Mouse (Mus musculus): ENCODE data around the gene Cadm4. TPM values are rescaled to one million over a fixed set of nuclear protein-coding genes. Genes with fewer than 3 reads are reported as not detected.

Gene Cadm4
- polyA plus RNA-seq, 1 experiment from 2014 or later, result not detected

GRCm38 (mm10) chr7:24457726-24458370, 24.0 kb upstream of the Cadm4 start:
- H3K79me2 ChIP-seq (ENCODE audit: inconsistent target), result no peaks in the 10 kb centered on the region
- 25% methylated on average over 10 of the region's 10 CpGs for WGBS (ENCODE audit: missing documents)
- H3K4me3 ChIP-seq (ENCODE audit: inconsistent target), result no peak overlapping the region
- peak overlapping the region; percentile 60 for H3K27ac ChIP-seq
- H3K36me3 ChIP-seq (ENCODE audit: inconsistent target), result no peaks in the 10 kb centered on the region

- WGBS (ENCODE audit: missing documents), result 78% methylated on average over 5 of the region's 5 CpGs
- H3K27ac ChIP-seq, result peak overlapping the region; percentile 65
Measured at GRCm38 (mm10) chr7:24459440-24459839, 22.4 kb upstream of the Cadm4 start.

DNA sequence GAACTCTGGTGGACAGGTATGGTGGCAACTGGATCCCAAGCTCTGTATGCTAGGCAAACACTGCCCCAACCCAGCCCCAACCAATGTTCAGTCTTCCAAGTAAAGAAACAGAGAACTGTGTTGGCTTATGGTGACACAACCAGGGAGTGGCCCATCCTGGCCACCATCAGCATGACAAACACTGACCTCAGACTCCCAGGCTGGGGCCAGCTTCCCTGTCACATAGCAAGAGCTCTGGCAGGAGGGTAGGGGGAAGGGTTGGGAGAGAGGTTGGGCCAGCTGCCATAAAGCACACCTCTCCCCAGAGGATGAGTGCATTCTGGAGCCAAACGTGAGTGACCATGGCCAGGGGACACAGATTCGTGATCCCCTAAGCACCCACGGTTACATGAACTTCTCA, 22.0 kb upstream of the Cadm4 start:
- Histone ChIP-seq H3K36me3 (ENCODE audit: inconsistent target) (no peaks in the 10 kb centered on the region), H3K79me2 (ENCODE audit: inconsistent target) (peaks cover 19% of the 10 kb centered on the region), H3K27ac (peak overlapping the region; percentile 65), H3K4me3 (ENCODE audit: inconsistent target) (no peak overlapping the region)
- 75% methylated on average over 3 of the region's 3 CpGs for WGBS (ENCODE audit: missing documents)

More at GRCm38 (mm10) chr7:24459440-24459839, 22.4 kb upstream of the Cadm4 start:
- H3K79me2 ChIP-seq (ENCODE audit: inconsistent target), result peaks cover 15% of the 10 kb centered on the region
- H3K4me3 ChIP-seq (ENCODE audit: inconsistent target), result no peak overlapping the region
- no peaks in the 10 kb centered on the region for H3K36me3 ChIP-seq (ENCODE audit: inconsistent target)

DNA sequence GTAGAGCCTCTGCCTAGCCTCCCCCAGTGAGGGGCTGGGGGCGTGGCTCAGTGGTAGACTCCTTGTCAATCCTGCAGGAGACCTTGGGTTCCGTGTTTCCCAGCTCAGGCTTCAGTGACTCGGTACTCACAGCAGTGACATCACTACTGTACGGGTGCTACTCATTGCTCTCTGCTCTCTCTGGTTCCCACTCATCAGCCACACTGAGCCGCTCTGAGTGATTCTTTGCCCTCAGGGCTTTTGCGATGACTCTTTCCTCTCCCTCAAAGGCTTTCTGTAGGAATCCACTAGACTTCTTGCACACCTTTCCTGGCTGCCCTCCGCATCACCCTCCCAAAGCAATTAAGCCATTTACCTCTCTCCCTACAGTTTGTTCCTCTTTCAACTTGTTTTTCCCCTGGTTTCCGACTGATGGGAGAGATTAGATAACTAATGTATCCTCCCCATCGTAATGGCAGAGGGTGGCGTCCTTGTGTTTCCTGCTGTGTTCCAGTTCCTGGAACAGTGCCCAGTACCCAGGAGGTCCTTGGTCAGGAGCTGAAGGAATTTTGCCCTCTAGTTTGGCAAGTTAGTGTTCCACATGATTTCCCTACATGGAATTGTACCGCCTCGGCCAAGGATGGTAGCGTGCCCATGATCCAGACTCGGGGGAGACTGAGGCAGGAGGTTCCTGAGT, 20.3 kb upstream of the Cadm4 start:
- Histone ChIP-seq H3K36me3 (ENCODE audit: inconsistent target) (0 out of 2 replicates have a peak, but pooled peaks cover 6% of the 10 kb centered on the region), H3K79me2 (ENCODE audit: inconsistent target) (peaks cover 35% of the 10 kb centered on the region), H3K4me3 (ENCODE audit: inconsistent target) (no peak overlapping the region), H3K27ac (peak overlapping the region; percentile 57)
- 28% methylated on average over 14 of the region's 14 CpGs for WGBS (ENCODE audit: missing documents)

DNA sequence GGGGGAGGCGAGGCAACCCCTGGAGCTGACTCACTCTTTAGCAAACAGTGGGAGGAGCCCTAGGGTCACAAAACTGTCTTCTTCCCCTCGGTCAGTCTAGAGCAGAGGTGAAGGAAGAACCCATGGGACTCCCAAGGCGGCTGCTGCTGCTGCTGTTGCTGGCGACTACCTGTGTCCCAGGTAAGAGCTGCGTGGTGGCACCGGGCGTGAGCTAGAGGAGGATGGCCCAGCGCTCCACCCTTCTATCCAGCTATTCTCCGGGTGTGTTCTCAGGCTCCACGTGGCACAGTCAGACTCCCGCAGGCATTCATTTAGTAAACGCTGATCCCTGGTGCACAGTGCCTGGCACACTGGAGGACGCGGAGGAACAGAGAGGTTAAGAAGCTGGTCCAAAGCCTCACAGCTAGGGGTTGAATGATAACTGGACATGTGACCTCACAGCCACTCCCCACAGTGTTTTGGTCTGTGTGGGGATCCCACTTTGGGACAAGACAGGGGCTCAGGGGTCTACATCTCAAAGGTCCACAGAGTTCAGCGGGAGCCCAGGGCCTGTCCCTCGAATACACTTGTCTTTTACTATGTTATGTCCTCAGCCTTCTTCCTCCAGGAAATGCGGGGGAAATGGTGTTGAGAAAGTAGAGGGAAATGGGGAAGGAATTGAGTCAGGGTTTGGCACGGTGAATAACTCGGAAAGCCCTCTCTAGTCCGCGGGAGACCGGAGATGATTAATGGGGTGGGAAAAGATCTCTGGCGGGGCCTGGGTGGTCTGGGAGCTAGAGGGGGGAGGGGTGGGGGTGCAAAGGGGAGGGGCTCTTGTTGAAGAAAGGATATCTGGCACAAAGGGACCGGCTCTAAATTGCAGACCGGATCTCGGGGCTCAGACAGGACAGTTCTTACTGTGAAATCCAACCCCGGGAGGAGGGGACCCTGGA, 19.2 kb upstream of the Cadm4 start, which contains the start of gene Plaur:
Gene Plaur (plus strand): TSS at position 97 of the 932 bp plus-strand sequence.
- H3K4me3 ChIP-seq (ENCODE audit: inconsistent target), result peak within 1 kb of the TSS; percentile 71
- under 1% methylated on average over 26 of the region's 27 CpGs for WGBS (ENCODE audit: missing documents)
- H3K27ac ChIP-seq, result peak within 1 kb of the TSS; percentile 93
- H3K79me2 ChIP-seq (ENCODE audit: inconsistent target), result peaks cover 45% of the 10 kb centered on the region
- 0 out of 2 replicates have a peak, but pooled peaks cover 10% of the 10 kb centered on the region for H3K36me3 ChIP-seq (ENCODE audit: inconsistent target)

DNA sequence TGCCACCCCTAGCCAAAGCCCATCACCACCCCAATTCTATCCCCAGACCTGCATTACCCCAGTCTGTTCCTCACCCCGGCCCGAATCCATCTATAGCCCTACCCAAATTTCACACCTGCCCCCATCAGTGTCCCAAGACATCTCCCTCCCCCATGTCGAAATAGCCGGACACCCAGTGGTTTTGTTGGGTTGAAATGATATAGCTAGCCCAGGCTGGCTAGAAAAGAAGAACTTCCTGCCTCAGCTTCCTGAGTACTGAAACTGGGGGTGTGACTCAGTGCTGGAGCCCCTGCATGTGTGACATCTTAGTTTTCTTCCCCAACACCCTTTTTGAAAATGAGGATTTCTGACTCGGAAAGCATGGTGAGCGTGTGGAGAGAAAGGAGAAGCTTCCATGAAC, 15.0 kb upstream of the Cadm4 start:
- H3K27ac ChIP-seq, result peak overlapping the region; percentile 10; the same call in 1 of the 2 replicates
- WGBS (ENCODE audit: missing documents), result 30% methylated on average over 6 of the region's 6 CpGs
- no peak overlapping the region for H3K4me3 ChIP-seq (ENCODE audit: inconsistent target)
- peaks cover 31% of the 10 kb centered on the region; the same call in 1 of the 2 replicates for H3K36me3 ChIP-seq (ENCODE audit: inconsistent target)
- H3K79me2 ChIP-seq (ENCODE audit: inconsistent target), result peaks cover 66% of the 10 kb centered on the region

- Histone ChIP-seq H3K36me3 (ENCODE audit: inconsistent target) (peaks cover 42% of the 10 kb centered on the region; the same call in 1 of the 2 replicates), H3K27ac (no peak overlapping the region), H3K79me2 (ENCODE audit: inconsistent target) (peaks cover 66% of the 10 kb centered on the region), H3K4me3 (ENCODE audit: inconsistent target) (no peak overlapping the region)
- WGBS (ENCODE audit: missing documents), result 91% methylated on average over 5 of the region's 5 CpGs
Measured at GRCm38 (mm10) chr7:24467886-24468285, 13.9 kb upstream of the Cadm4 start.

- Histone ChIP-seq H3K4me3 (ENCODE audit: inconsistent target) (no peak overlapping the region), H3K79me2 (ENCODE audit: inconsistent target) (peaks cover 54% of the 10 kb centered on the region), H3K27ac (no peak overlapping the region), H3K36me3 (ENCODE audit: inconsistent target) (peaks cover 44% of the 10 kb centered on the region; the same call in 1 of the 2 replicates)
- 94% methylated on average over 3 of the region's 3 CpGs for WGBS (ENCODE audit: missing documents)
Measured at GRCm38 (mm10) chr7:24469126-24469525, 12.7 kb upstream of the Cadm4 start.

GRCm38 (mm10) chr7:24470356-24470755, 11.5 kb upstream of the Cadm4 start:
- peaks cover 42% of the 10 kb centered on the region for H3K79me2 ChIP-seq (ENCODE audit: inconsistent target)
- WGBS (ENCODE audit: missing documents), result 97% methylated on average over 7 of the region's 7 CpGs
- peaks cover 44% of the 10 kb centered on the region; the same call in 1 of the 2 replicates for H3K36me3 ChIP-seq (ENCODE audit: inconsistent target)
- no peak overlapping the region for H3K4me3 ChIP-seq (ENCODE audit: inconsistent target)
- H3K27ac ChIP-seq, result no peak overlapping the region

DNA sequence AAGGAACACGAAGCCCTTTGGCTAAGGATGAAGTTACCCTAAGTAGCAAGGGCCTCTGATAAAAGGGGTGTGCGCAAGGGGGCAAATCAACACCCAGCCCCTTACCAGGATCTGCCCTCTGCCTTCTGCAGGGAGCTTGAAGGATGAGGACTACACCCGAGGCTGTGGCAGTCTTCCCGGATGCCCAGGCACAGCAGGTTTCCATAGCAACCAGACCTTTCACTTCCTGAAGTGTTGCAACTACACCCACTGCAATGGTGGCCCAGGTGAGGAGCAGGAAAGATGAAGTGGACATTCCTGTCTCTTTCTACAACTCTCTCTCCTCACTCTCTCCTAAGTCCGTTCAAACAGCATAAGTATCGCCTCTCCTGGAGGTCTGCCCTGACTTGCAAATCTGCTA, 9.4 kb upstream of the Cadm4 start:
- Histone ChIP-seq H3K4me3 (ENCODE audit: inconsistent target) (no peak overlapping the region), H3K79me2 (ENCODE audit: inconsistent target) (peaks cover 23% of the 10 kb centered on the region; the same call in 1 of the 2 replicates), H3K27ac (no peak overlapping the region), H3K36me3 (ENCODE audit: inconsistent target) (peaks cover 35% of the 10 kb centered on the region; the same call in 1 of the 2 replicates)
- WGBS (ENCODE audit: missing documents), result 70% methylated on average over 6 of the region's 6 CpGs

GRCm38 (mm10) chr7:24472937-24473336, 8.9 kb upstream of the Cadm4 start:
- WGBS (ENCODE audit: missing documents), result 83% methylated on average over 7 of the region's 7 CpGs
- no peak overlapping the region for H3K27ac ChIP-seq
- H3K4me3 ChIP-seq (ENCODE audit: inconsistent target), result no peak overlapping the region
- peaks cover 30% of the 10 kb centered on the region; the same call in 1 of the 2 replicates for H3K36me3 ChIP-seq (ENCODE audit: inconsistent target)
- peaks cover 18% of the 10 kb centered on the region; the same call in 1 of the 2 replicates for H3K79me2 ChIP-seq (ENCODE audit: inconsistent target)

DNA sequence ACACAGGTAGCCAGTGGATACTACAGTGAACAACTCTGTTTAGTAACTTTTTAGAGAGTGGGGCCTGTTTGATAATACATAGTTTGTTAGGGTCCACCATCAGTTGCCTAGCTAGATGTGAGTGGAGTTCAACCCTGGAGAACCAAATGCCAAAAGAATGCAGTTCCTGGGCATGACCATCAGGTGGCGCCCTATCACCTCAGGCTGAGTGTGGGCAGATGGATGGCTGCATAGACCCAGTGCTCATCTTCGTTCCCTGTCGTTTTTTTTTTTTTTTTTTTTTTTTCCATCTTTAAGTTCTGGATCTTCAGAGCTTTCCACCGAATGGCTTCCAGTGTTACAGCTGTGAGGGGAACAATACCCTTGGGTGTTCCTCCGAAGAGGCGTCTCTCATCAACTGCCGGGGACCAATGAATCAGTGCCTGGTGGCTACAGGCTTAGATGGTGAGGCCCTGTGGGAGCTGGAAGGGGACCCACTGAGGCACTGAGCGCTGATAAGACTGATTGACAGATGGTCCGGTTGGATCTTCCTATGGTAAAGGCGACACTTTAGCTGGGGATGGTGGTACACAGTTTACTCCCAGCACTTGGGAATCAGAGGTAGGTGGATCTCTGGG, 7.8 kb upstream of the Cadm4 start:
- H3K79me2 ChIP-seq (ENCODE audit: inconsistent target), result peaks cover 7% of the 10 kb centered on the region; the same call in 1 of the 2 replicates
- no peak overlapping the region for H3K27ac ChIP-seq
- 68% methylated on average over 10 of the region's 10 CpGs for WGBS (ENCODE audit: missing documents)
- H3K36me3 ChIP-seq (ENCODE audit: inconsistent target), result peaks cover 20% of the 10 kb centered on the region; the same call in 1 of the 2 replicates
- no peak overlapping the region for H3K4me3 ChIP-seq (ENCODE audit: inconsistent target)

DNA sequence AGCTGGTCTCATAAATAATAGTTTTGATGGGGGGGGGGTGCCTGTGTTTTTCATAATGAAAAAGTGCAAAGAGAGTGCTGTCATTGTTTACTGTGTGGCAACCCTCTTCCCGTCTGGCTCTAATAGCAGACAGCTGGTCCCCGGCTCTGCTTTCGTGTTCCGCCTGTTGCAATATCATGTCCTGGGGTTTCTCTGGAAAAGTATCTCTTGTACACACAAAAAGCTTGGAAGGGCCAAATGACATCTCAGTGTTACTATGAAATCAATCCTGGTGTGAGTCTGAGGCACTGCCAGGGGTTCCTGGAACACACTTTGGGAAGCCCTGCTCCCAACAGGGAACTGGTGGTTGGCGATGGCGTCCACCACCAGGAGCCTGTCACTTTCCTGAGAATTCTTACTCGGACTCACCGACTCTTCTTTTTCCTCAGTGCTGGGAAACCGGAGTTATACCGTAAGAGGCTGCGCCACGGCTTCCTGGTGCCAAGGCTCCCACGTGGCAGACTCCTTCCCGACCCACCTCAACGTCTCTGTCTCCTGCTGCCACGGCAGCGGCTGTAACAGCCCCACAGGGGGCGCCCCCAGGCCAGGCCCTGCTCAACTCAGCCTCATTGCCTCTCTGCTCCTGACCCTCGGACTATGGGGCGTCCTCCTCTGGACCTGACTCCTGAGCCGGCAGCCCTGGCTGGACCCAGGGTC, 6.9 kb upstream of the Cadm4 start:
- Histone ChIP-seq H3K79me2 (ENCODE audit: inconsistent target) (no peaks in the 10 kb centered on the region; the same call in 1 of the 2 replicates), H3K4me3 (ENCODE audit: inconsistent target) (no peak overlapping the region), H3K36me3 (ENCODE audit: inconsistent target) (peaks cover 19% of the 10 kb centered on the region; the same call in 1 of the 2 replicates), H3K27ac (no peak overlapping the region)
- WGBS (ENCODE audit: missing documents), result 95% methylated on average over 21 of the region's 21 CpGs
